ENCODE assay signal across 25 mouse cellular contexts in the genomic region with DNA sequence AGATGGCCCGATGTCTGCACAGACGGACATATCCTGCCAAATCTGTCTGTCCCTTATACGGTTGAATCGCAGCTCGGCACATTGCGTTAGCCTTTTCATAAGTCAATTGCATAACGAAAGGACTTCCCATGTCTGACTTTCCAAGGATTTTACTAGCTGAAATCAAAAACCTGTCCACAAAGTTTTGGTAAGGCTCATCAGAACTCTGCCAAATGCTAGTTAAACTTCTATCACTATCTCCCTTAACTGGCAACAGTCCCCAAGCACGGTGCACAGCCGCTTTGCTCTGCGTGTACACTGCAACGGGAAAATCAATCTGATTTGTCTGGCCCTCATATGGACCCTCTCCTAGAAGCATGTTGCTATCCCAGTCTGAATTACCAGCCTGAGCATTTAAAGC. TPM values are rescaled to one million over a fixed set of nuclear protein-coding genes. Genes with fewer than 3 reads are reported as not detected.
A peak's percentile ranks its signal among the peaks of the same experiment; 100 is the strongest.
DNase-seq lines count a peak whose midpoint lies in the region; ATAC-seq and TF ChIP-seq lines count a peak whose summit lies in the region.
"Not testable (repeated sequence)": the region's sequence is repeated elsewhere in the genome, so short reads cannot be mapped to it uniquely, and the experiment has no call there.
"Had no signal": no experiment of that assay in that cellular context is flagged by ENCODE, and none has a peak within 500 bp of the region (broad histone marks: within the 10 kb centered on the region; RNA-seq: fewer than 3 reads in every experiment).

No protein-coding gene starts in this region.

- 94% methylated on average over 11 of the region's 11 CpGs for WGBS in heart, embryonic 10.5 days
- WGBS in kidney, adult 2 months, result 55% methylated on average over 11 of the region's 11 CpGs
- 22% methylated on average over 11 of the region's 11 CpGs for WGBS in liver, adult 2 months
- WGBS in liver, postnatal 0 days (ENCODE audit: insufficient replicate concordance), result 72% methylated on average over 11 of the region's 11 CpGs
- 79% methylated on average over 11 of the region's 11 CpGs for WGBS in lung, postnatal 0 days

- not testable (repeated sequence) for H3K9ac ChIP-seq in liver, adult 2 months (ENCODE audit: low read depth, low read length); liver, postnatal 0 days (replicated peaks); lung, postnatal 0 days (replicated peaks; ENCODE audit: low read depth)

- ATAC-seq in liver, postnatal 0 days, result peak; percentile 29; the same call in 1 of the 2 replicates
- not testable (repeated sequence) for ATAC-seq in lung, postnatal 0 days

- H3K79me2 ChIP-seq in liver, adult 2 months (ENCODE audit: control insufficient read depth, insufficient read depth, low read length), result not testable (repeated sequence)

- H3K36me3 ChIP-seq in heart, embryonic 10.5 days; kidney, adult 2 months (ENCODE audit: control insufficient read depth, insufficient read depth, low read length); liver, adult 2 months (ENCODE audit: control insufficient read depth, insufficient read depth, low read length); liver, postnatal 0 days (replicated peaks; ENCODE audit: insufficient read depth, low read length); lung, postnatal 0 days (ENCODE audit: insufficient read depth, low read length): not testable (repeated sequence)

- not testable (repeated sequence) for H3K4me3 ChIP-seq in heart, embryonic 10.5 days; liver, adult 2 months (ENCODE audit: insufficient read depth, low read depth, low read length); liver, postnatal 0 days (ENCODE audit: low read depth, low read length); lung, postnatal 0 days (ENCODE audit: low read depth, low read length)
- H3K4me3 ChIP-seq in kidney, adult 2 months (ENCODE audit: insufficient read depth, low read depth, low read length), result peak overlapping the region; percentile 51

- TF ChIP-seq CTCF in kidney, adult 2 months (conservative IDR thresholded peaks at IDR 0.05; ENCODE audit: insufficient read depth, insufficient read length, low read depth, low read length); liver, adult 2 months (IDR thresholded peaks at IDR 0.05; ENCODE audit: low read depth, low read length); liver, postnatal 0 days (IDR thresholded peaks at IDR 0.05; ENCODE audit: low read depth); lung, postnatal 0 days (IDR thresholded peaks at IDR 0.05): not testable (repeated sequence)

- not testable (repeated sequence) for TF ChIP-seq POLR2A in kidney, adult 2 months (IDR thresholded peaks at IDR 0.05; ENCODE audit: low read depth, low read length); liver, adult 2 months (IDR thresholded peaks at IDR 0.05; ENCODE audit: extremely low read depth, insufficient read depth, low read length)

- H3K4me2 ChIP-seq in liver, postnatal 0 days (ENCODE audit: low read depth, low read length); lung, postnatal 0 days (replicated peaks; ENCODE audit: low read depth, low read length): not testable (repeated sequence)

- H3K9me3 ChIP-seq in heart, embryonic 10.5 days; liver, postnatal 0 days (ENCODE audit: low read length); lung, postnatal 0 days (ENCODE audit: low read length): not testable (repeated sequence)

- TF ChIP-seq EP300 in liver, postnatal 0 days (IDR thresholded peaks at IDR 0.05; ENCODE audit: low read depth); lung, postnatal 0 days (IDR thresholded peaks at IDR 0.05): not testable (repeated sequence)

- not testable (repeated sequence) for H3K27ac ChIP-seq in heart, embryonic 10.5 days; liver, postnatal 0 days (ENCODE audit: low read depth); lung, postnatal 0 days (ENCODE audit: low read length)
- peak overlapping the region; percentile 91 for H3K27ac ChIP-seq in kidney, adult 2 months (ENCODE audit: insufficient read depth, low read depth, low read length)
- H3K27ac ChIP-seq in liver, adult 2 months (replicated peaks; ENCODE audit: insufficient read depth, low read depth, low read length), result peak overlapping the region; percentile 23; the same call in 1 of the 2 replicates

- not testable (repeated sequence) for H3K27me3 ChIP-seq in heart, embryonic 10.5 days (ENCODE audit: insufficient read depth, poor library complexity, severe bottlenecking); kidney, adult 2 months (replicated peaks; ENCODE audit: control insufficient read depth, insufficient read depth, low read length); liver, adult 2 months (ENCODE audit: control insufficient read depth, insufficient read depth, low read length); liver, postnatal 0 days (ENCODE audit: insufficient read depth, low read length); lung, postnatal 0 days (replicated peaks; ENCODE audit: insufficient read depth, low read length)

- DNase-seq in heart, embryonic 10.5 days (ENCODE audit: low spot score), result peak; percentile 5
- peak; percentile 50 for DNase-seq in kidney, adult 18-20 months
- DNase-seq in kidney, adult 2 months, result peak; percentile 74
- DNase-seq in kidney, adult 9 months, result peak; percentile 71
- peak; percentile 36 for DNase-seq in kidney, postnatal 36 days
- DNase-seq in liver, adult 2 months (ENCODE audit: extremely low read depth, low read depth, low spot score), result peak; percentile 98
- DNase-seq in liver, postnatal 0 days, result not testable (repeated sequence)
- peak; percentile 28 for DNase-seq in lung, postnatal 0 days (ENCODE audit: low spot score)

- H3K4me1 ChIP-seq in heart, embryonic 10.5 days; liver, adult 2 months (ENCODE audit: control insufficient read depth, insufficient read depth, low read length); liver, postnatal 0 days (ENCODE audit: insufficient read depth); lung, postnatal 0 days (ENCODE audit: insufficient read depth, low read depth, low read length): not testable (repeated sequence)
- peaks cover 17% of the 10 kb centered on the region; the same call in 1 of the 2 replicates for H3K4me1 ChIP-seq in kidney, adult 2 months (ENCODE audit: control insufficient read depth, insufficient read depth, low read length)

RNA-seq across cellular contexts. Expression of a gene that starts 28.4 kb away (rescaled TPM):
- 0.05 TPM in 1 of 2 replicates, not detected in the other for polyA plus RNA-seq in heart, embryonic 10.5 days (2016; fragmentation: Nextera tagmentation; extraction: Ambion mirVana)
- not detected in 2 replicates for polyA plus RNA-seq in kidney, adult 2 months (2012; rRNA removed)
- not detected in 2 replicates for total RNA-seq in liver, adult 2 months (2014; rRNA removed)
- not detected in 2 replicates for polyA plus RNA-seq in liver, adult 2 months (2012; rRNA removed)
- polyA plus RNA-seq in liver, postnatal 0 days (2015; fragmentation: Nextera tagmentation; extraction: Ambion mirVana), result not detected in 2 replicates
- polyA plus RNA-seq in lung, postnatal 0 days (2015; fragmentation: Nextera tagmentation; extraction: Ambion mirVana), result not detected in 2 replicates
- total RNA-seq: adrenal gland, adult 18-20 months; adrenal gland, adult 2 months; adrenal gland, adult 8-10 months; adrenal gland, postnatal 14 days; adrenal gland, postnatal 25 days; adrenal gland, postnatal 36 days; adrenal gland, postnatal 4 days; CH12.LX; ES-E14; MEL had no signal
- polyA plus RNA-seq: activated CD4-positive, CD25-positive, alpha-beta regulatory T cell, adult 4 months; adrenal gland, adult 2 months; brain, embryonic 14.5 days; C2C12; CD4-positive, CD25-positive, alpha-beta regulatory T cell, adult 4 months; G1E; Patski had no signal

RNA-seq across cellular contexts. Expression of a gene that starts 28.6 kb away (rescaled TPM):
- polyA plus RNA-seq in heart, embryonic 10.5 days (2016; fragmentation: Nextera tagmentation; extraction: Ambion mirVana), result not detected in 2 replicates
- polyA plus RNA-seq in kidney, adult 2 months (2012; rRNA removed), result 7.3 and 7.7 TPM in 2 replicates
- total RNA-seq in liver, adult 2 months (2014; rRNA removed), result 0.09 and 0.20 TPM in 2 replicates
- polyA plus RNA-seq in liver, adult 2 months (2012; rRNA removed), result 0.14 and 0.17 TPM in 2 replicates
- polyA plus RNA-seq in liver, postnatal 0 days (2015; fragmentation: Nextera tagmentation; extraction: Ambion mirVana), result 0.11 TPM in 2 replicates
- polyA plus RNA-seq in lung, postnatal 0 days (2015; fragmentation: Nextera tagmentation; extraction: Ambion mirVana), result 4.4 and 4.9 TPM in 2 replicates
- total RNA-seq: adrenal gland, adult 18-20 months; adrenal gland, adult 2 months; adrenal gland, adult 8-10 months; adrenal gland, postnatal 10 days; adrenal gland, postnatal 14 days; adrenal gland, postnatal 25 days; adrenal gland, postnatal 36 days; MEL had no signal
- polyA plus RNA-seq: activated CD4-positive, CD25-positive, alpha-beta regulatory T cell, adult 4 months; adrenal gland, adult 2 months; C2C12; G1E had no signal
